Mouse (Mus musculus): ENCODE data around the gene Skap2. TPM values are rescaled to one million over a fixed set of nuclear protein-coding genes. Genes with fewer than 3 reads are reported as not detected.

The Skap2 gene
- polyA plus RNA-seq, 1 experiment: 13.3 TPM

DNA sequence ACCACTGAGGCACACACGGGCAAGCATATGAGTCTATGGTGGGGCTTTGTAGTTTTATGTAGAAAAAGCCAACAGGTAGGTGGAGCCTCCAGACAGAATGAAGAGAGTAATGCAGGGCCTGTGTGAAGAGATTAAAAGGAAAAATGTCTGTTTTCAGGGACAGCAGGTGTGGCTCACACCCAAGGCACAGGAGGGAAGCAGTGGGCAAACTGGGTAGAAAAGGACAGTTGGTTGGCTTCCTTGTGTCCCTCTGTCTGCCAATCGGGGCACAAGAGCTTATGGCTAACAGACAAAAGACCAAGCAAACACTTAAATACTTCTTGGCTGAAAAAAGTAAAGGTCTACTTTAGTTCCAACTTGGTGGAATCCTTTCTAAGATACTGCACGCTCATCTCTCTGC lies 145.8 kb downstream of the Skap2 start:
- no peaks in the 10 kb centered on the region for H3K36me3 ChIP-seq (ENCODE audit: control insufficient read depth, insufficient read depth)
- H3ac ChIP-seq (ENCODE audit: control insufficient read depth, insufficient read length, low read depth): no peak overlapping the region
- H3K27me3 ChIP-seq (ENCODE audit: control insufficient read depth, insufficient read depth, insufficient read length): no peaks in the 10 kb centered on the region
- no peaks in the 10 kb centered on the region for H3K79me3 ChIP-seq (ENCODE audit: low read depth)
- no peak for TF ChIP-seq CTCF (IDR thresholded peaks at IDR 0.05; ENCODE audit: control insufficient read depth, insufficient read depth, insufficient read length)
- no peak for TF ChIP-seq USF1 (IDR thresholded peaks at IDR 0.05; ENCODE audit: low read depth)
- no peak for TF ChIP-seq MYOG (IDR thresholded peaks at IDR 0.05; ENCODE audit: control insufficient read depth, extremely low read depth, insufficient read length)
- TF ChIP-seq MAX (IDR thresholded peaks at IDR 0.05): no peak
- TF ChIP-seq CEBPB (IDR thresholded peaks at IDR 0.05; ENCODE audit: low read depth): no peak
- TF ChIP-seq MYOD1 (IDR thresholded peaks at IDR 0.05; ENCODE audit: control insufficient read depth, insufficient read length, low read depth): no peak
- no peak for TF ChIP-seq FOSL1 (IDR thresholded peaks at IDR 0.05; ENCODE audit: insufficient read depth, low read length, poor library complexity, severe bottlenecking)
- no peak overlapping the region for H3K4me3 ChIP-seq (ENCODE audit: insufficient read depth, poor library complexity, severe bottlenecking)
- H3K79me2 ChIP-seq (ENCODE audit: control insufficient read depth, insufficient read depth): no peaks in the 10 kb centered on the region

DNA sequence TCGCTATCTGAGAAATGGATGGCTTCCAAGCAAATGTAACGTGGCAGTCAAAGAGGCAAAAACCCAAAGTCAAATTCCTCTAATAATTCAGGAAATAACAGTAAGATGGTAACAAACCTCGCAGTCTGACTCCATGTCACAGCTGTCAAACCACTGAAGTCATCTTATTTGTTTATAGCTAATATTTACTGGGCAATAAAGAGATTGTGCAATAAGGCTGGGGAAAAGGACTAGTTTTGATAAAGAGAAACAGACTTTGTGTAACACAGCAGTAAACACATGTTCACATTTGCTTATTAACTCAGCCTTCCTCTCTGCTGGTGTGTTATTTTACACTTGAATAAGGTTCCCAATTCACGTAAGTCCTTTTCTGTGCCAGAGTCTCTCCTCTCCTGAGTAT lies 148.8 kb downstream of the Skap2 start:
- Histone ChIP-seq H3K79me2 (ENCODE audit: control insufficient read depth, insufficient read depth) (no peaks in the 10 kb centered on the region), H3K4me3 (ENCODE audit: insufficient read depth, poor library complexity, severe bottlenecking) (no peak overlapping the region), H3K79me3 (ENCODE audit: low read depth) (no peaks in the 10 kb centered on the region), H3K36me3 (ENCODE audit: control insufficient read depth, insufficient read depth) (no peaks in the 10 kb centered on the region), H3ac (ENCODE audit: control insufficient read depth, insufficient read length, low read depth) (no peak overlapping the region), H3K27me3 (ENCODE audit: control insufficient read depth, insufficient read depth, insufficient read length) (no peaks in the 10 kb centered on the region)
- no peak for TF ChIP-seq CEBPB (IDR thresholded peaks at IDR 0.05; ENCODE audit: low read depth)
- TF ChIP-seq CTCF (IDR thresholded peaks at IDR 0.05; ENCODE audit: control insufficient read depth, insufficient read depth, insufficient read length): no peak
- no peak for TF ChIP-seq MYOG (IDR thresholded peaks at IDR 0.05; ENCODE audit: control insufficient read depth, extremely low read depth, insufficient read length)
- TF ChIP-seq FOSL1 (IDR thresholded peaks at IDR 0.05; ENCODE audit: insufficient read depth, low read length, poor library complexity, severe bottlenecking): no peak
- TF ChIP-seq MYOD1 (IDR thresholded peaks at IDR 0.05; ENCODE audit: control insufficient read depth, insufficient read length, low read depth): no peak
- no peak for TF ChIP-seq USF1 (IDR thresholded peaks at IDR 0.05; ENCODE audit: low read depth)
- no peak for TF ChIP-seq MAX (IDR thresholded peaks at IDR 0.05)

DNA sequence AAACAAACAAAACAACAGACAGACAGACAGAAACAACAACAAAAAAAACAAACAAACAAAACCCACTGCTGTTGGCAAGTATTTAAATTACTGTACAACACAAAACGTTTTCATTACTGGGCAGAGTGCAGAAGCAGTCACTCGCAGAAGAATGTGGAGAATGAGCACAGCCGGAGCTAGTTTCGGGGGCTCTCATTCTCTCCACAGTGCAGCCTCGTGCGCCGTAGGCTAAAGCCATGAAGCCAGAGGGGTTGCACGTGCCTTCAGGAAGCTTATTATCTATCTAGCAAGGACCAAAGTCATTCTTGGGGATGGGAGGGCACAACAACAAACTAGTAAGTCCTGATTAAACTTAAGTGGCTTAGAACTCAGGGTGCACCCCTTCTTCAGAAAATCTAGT lies 152.0 kb downstream of the Skap2 start:
- H3K27me3 ChIP-seq (ENCODE audit: control insufficient read depth, insufficient read depth, insufficient read length): no peaks in the 10 kb centered on the region
- H3K4me3 ChIP-seq (ENCODE audit: insufficient read depth, poor library complexity, severe bottlenecking): no peak overlapping the region
- no peaks in the 10 kb centered on the region for H3K79me3 ChIP-seq (ENCODE audit: low read depth)
- TF ChIP-seq MAX (IDR thresholded peaks at IDR 0.05) (no peak), MYOG (IDR thresholded peaks at IDR 0.05; ENCODE audit: control insufficient read depth, extremely low read depth, insufficient read length) (no peak), CEBPB (IDR thresholded peaks at IDR 0.05; ENCODE audit: low read depth) (no peak), CTCF (IDR thresholded peaks at IDR 0.05; ENCODE audit: control insufficient read depth, insufficient read depth, insufficient read length) (no peak), FOSL1 (IDR thresholded peaks at IDR 0.05; ENCODE audit: insufficient read depth, low read length, poor library complexity, severe bottlenecking) (no peak), MYOD1 (IDR thresholded peaks at IDR 0.05; ENCODE audit: control insufficient read depth, insufficient read length, low read depth) (no peak), USF1 (IDR thresholded peaks at IDR 0.05; ENCODE audit: low read depth) (no peak)
- H3K79me2 ChIP-seq (ENCODE audit: control insufficient read depth, insufficient read depth): no peaks in the 10 kb centered on the region
- H3ac ChIP-seq (ENCODE audit: control insufficient read depth, insufficient read length, low read depth): no peak overlapping the region
- H3K36me3 ChIP-seq (ENCODE audit: control insufficient read depth, insufficient read depth): no peaks in the 10 kb centered on the region

DNA sequence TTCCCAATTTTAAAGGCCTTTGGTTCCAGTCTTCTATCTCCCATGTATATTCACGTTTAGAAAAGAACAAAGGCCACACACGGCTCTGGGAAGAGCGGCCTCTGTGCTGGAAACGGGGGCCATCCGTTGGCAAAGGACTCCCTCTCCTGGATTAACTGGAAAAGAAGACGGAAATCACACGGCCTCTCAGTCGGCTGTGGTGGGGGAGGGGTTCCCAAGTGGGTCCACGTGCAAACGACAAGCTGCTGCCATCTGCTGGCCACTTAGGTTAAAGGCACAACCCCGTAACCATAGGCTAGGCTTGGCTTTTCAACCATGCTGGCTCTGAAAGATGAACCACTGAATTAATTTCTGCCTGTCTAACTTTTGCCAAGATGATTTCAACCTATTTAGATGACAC lies 154.5 kb downstream of the Skap2 start:
- no peak overlapping the region for H3K4me3 ChIP-seq (ENCODE audit: insufficient read depth, poor library complexity, severe bottlenecking)
- TF ChIP-seq CTCF (IDR thresholded peaks at IDR 0.05; ENCODE audit: control insufficient read depth, insufficient read depth, insufficient read length) (peak; percentile 86), MAX (IDR thresholded peaks at IDR 0.05) (peak; percentile 97), USF1 (IDR thresholded peaks at IDR 0.05; ENCODE audit: low read depth) (peak; percentile 3), FOSL1 (IDR thresholded peaks at IDR 0.05; ENCODE audit: insufficient read depth, low read length, poor library complexity, severe bottlenecking) (no peak)
- no peaks in the 10 kb centered on the region for H3K27me3 ChIP-seq (ENCODE audit: control insufficient read depth, insufficient read depth, insufficient read length)

DNA sequence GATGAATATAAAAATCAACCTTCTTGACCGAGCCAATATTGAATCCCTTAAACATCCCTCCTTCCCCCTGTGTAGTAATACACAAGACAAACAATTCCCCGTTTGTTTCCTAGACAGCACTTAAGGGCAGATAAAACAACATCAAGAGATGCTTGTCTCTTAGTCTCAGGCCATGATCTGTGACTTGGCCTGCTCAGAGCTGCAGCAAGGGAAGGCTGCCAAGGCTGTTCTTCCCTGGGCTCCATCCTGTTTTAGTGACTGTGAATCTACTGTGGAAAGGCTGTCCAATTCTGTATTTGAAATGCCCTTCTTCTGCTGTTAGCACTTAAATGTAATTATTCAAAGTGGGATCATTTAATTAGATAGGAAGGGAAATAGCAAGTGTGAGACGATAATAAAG lies 159.1 kb downstream of the Skap2 start:
- TF ChIP-seq FOSL1 (IDR thresholded peaks at IDR 0.05; ENCODE audit: insufficient read depth, low read length, poor library complexity, severe bottlenecking): no peak
- TF ChIP-seq MYOD1 (IDR thresholded peaks at IDR 0.05; ENCODE audit: control insufficient read depth, insufficient read length, low read depth): no peak
- TF ChIP-seq CTCF (IDR thresholded peaks at IDR 0.05; ENCODE audit: control insufficient read depth, insufficient read depth, insufficient read length): no peak
- TF ChIP-seq USF1 (IDR thresholded peaks at IDR 0.05; ENCODE audit: low read depth): no peak
- no peak for TF ChIP-seq MYOG (IDR thresholded peaks at IDR 0.05; ENCODE audit: control insufficient read depth, extremely low read depth, insufficient read length)
- TF ChIP-seq CEBPB (IDR thresholded peaks at IDR 0.05; ENCODE audit: low read depth): no peak
- no peak for TF ChIP-seq MAX (IDR thresholded peaks at IDR 0.05)
- no peaks in the 10 kb centered on the region for H3K79me2 ChIP-seq (ENCODE audit: control insufficient read depth, insufficient read depth)
- H3K27me3 ChIP-seq (ENCODE audit: control insufficient read depth, insufficient read depth, insufficient read length): no peaks in the 10 kb centered on the region
- H3K36me3 ChIP-seq (ENCODE audit: control insufficient read depth, insufficient read depth): no peaks in the 10 kb centered on the region
- no peaks in the 10 kb centered on the region for H3K79me3 ChIP-seq (ENCODE audit: low read depth)
- no peak overlapping the region for H3ac ChIP-seq (ENCODE audit: control insufficient read depth, insufficient read length, low read depth)
- no peak overlapping the region for H3K4me3 ChIP-seq (ENCODE audit: insufficient read depth, poor library complexity, severe bottlenecking)

More for the DNA sequence above, 154.5 kb downstream of the Skap2 start:
- no peaks in the 10 kb centered on the region for H3K36me3 ChIP-seq (ENCODE audit: control insufficient read depth, insufficient read depth)
- no peaks in the 10 kb centered on the region for H3K79me2 ChIP-seq (ENCODE audit: control insufficient read depth, insufficient read depth)
- H3K79me3 ChIP-seq (ENCODE audit: low read depth): no peaks in the 10 kb centered on the region
- H3ac ChIP-seq (ENCODE audit: control insufficient read depth, insufficient read length, low read depth): no peak overlapping the region

DNA sequence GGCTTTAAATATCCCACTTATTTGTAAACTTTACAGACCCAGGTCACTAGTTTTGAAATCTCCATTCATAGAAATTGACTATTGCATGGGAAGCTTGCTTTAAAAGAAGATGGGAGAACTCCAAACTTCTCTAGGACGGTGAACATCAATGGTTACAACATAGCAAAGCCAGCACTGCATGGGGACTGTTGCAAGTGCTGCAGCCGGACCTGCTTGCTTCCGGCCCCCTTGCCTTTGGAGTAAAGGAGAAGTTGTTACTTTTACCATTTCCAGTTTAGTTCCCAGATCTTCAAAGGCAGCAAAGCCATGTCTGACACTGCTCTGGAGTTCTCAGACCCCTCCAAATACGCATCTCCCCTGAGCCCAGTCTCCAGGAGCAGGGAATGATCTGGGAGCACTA lies 159.7 kb downstream of the Skap2 start:
- no peak overlapping the region for H3ac ChIP-seq (ENCODE audit: control insufficient read depth, insufficient read length, low read depth)
- no peaks in the 10 kb centered on the region for H3K79me3 ChIP-seq (ENCODE audit: low read depth)
- H3K79me2 ChIP-seq (ENCODE audit: control insufficient read depth, insufficient read depth): no peaks in the 10 kb centered on the region
- no peaks in the 10 kb centered on the region for H3K36me3 ChIP-seq (ENCODE audit: control insufficient read depth, insufficient read depth)
- no peak for TF ChIP-seq FOSL1 (IDR thresholded peaks at IDR 0.05; ENCODE audit: insufficient read depth, low read length, poor library complexity, severe bottlenecking)
- TF ChIP-seq USF1 (IDR thresholded peaks at IDR 0.05; ENCODE audit: low read depth): no peak
- TF ChIP-seq CTCF (IDR thresholded peaks at IDR 0.05; ENCODE audit: control insufficient read depth, insufficient read depth, insufficient read length): no peak
- TF ChIP-seq MYOG (IDR thresholded peaks at IDR 0.05; ENCODE audit: control insufficient read depth, extremely low read depth, insufficient read length): no peak
- no peak for TF ChIP-seq CEBPB (IDR thresholded peaks at IDR 0.05; ENCODE audit: low read depth)
- TF ChIP-seq MYOD1 (IDR thresholded peaks at IDR 0.05; ENCODE audit: control insufficient read depth, insufficient read length, low read depth): no peak
- TF ChIP-seq MAX (IDR thresholded peaks at IDR 0.05): no peak
- no peaks in the 10 kb centered on the region for H3K27me3 ChIP-seq (ENCODE audit: control insufficient read depth, insufficient read depth, insufficient read length)
- H3K4me3 ChIP-seq (ENCODE audit: insufficient read depth, poor library complexity, severe bottlenecking): no peak overlapping the region
